Mouse (Mus musculus): ENCODE data around the gene Hnrnpll.

Hnrnpll gene

GRCm38 (mm10) chr17:80061783-80062619 lies at the start of gene Hnrnpll:
Gene Hnrnpll (minus strand): TSS chr17:80062334.
- DNase-seq, result peak; percentile 97

- DNase-seq, result no peak
Observed at GRCm38 (mm10) chr17:80105348-80105978, 43.3 kb upstream of the Hnrnpll start.

GRCm38 (mm10) chr17:80099823-80100222 lies 37.7 kb upstream of the Hnrnpll start:
- no peak for DNase-seq

- no peak for DNase-seq
Observed at GRCm38 (mm10) chr17:80097221-80097620, 35.1 kb upstream of the Hnrnpll start.

- DNase-seq, result no peak
Observed at GRCm38 (mm10) chr17:80096720-80097114, 34.6 kb upstream of the Hnrnpll start.

GRCm38 (mm10) chr17:80096043-80096719 lies 34.0 kb upstream of the Hnrnpll start:
- peak; percentile 60 for DNase-seq

- no peak for DNase-seq
Observed at GRCm38 (mm10) chr17:80095254-80095899, 33.2 kb upstream of the Hnrnpll start.

GRCm38 (mm10) chr17:80091879-80092549 lies 29.9 kb upstream of the Hnrnpll start:
- DNase-seq, result no peak

GRCm38 (mm10) chr17:80090551-80090950 lies 28.4 kb upstream of the Hnrnpll start:
- no peak for DNase-seq

- DNase-seq, result no peak
Observed at GRCm38 (mm10) chr17:80088168-80088567, 26.0 kb upstream of the Hnrnpll start.

GRCm38 (mm10) chr17:80086591-80086990 lies 24.5 kb upstream of the Hnrnpll start:
- DNase-seq, result no peak

- no peak for DNase-seq
Observed at GRCm38 (mm10) chr17:80084424-80084823, 22.3 kb upstream of the Hnrnpll start.

GRCm38 (mm10) chr17:80083223-80083622 lies 21.1 kb upstream of the Hnrnpll start:
- DNase-seq, result no peak

GRCm38 (mm10) chr17:80078726-80079125 lies 16.6 kb upstream of the Hnrnpll start:
- no peak for DNase-seq

GRCm38 (mm10) chr17:80067257-80067656 lies 5.1 kb upstream of the Hnrnpll start:
- no peak for DNase-seq

GRCm38 (mm10) chr17:80063840-80064495 lies 1.8 kb upstream of the Hnrnpll start:
- no peak for DNase-seq

GRCm38 (mm10) chr17:80063386-80063785 lies 1.3 kb upstream of the Hnrnpll start:
- no peak for DNase-seq

- no peak for DNase-seq
Observed at GRCm38 (mm10) chr17:80062620-80063010, 481 bp upstream of the Hnrnpll start.

- peak; percentile 57 for DNase-seq
Observed at GRCm38 (mm10) chr17:80060828-80061782, 1.0 kb downstream of the Hnrnpll start.

GRCm38 (mm10) chr17:80060151-80060550 lies 2.0 kb downstream of the Hnrnpll start:
- DNase-seq, result no peak

- DNase-seq, result no peak
Observed at GRCm38 (mm10) chr17:80059731-80060130, 2.4 kb downstream of the Hnrnpll start.

Measured in lung, postnatal 14 days (tissue).